Mouse (Mus musculus): ENCODE results near the gene Inpp5d.

The Inpp5d gene

DNA sequence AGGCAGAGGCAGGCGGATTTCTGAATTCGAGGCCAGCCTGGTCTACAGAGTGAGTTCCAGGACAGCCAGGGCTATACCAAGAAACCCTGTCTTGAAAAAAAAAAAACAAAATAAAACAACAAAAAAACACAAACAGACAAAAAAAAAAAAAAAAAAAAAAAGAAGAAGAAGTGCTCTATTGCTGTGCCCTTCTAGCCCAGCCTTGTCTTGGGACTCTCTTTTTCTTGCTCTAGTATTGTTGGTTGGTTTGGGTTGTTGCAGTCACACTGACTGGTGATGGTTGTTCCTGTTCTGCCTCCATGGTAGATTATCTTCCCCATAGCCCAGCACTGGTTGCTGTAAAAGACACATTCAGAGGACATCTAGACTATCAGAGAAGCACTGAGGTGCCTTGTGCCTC is 149.2 kb downstream of the Inpp5d start:
- no peak for DNase-seq (ENCODE audit: low read depth, low spot score)

All from retina, adult 2 months (tissue).